Mouse (Mus musculus): ENCODE measurements around the gene Stx2. TPM values are rescaled to one million over a fixed set of nuclear protein-coding genes. Genes with fewer than 3 reads are reported as not detected.
"Not testable (repeated sequence)": the region's sequence is repeated elsewhere in the genome, so short reads cannot be mapped to it uniquely, and the experiment has no call there.

Stx2 gene
- polyA plus RNA-seq, 1 experiment from 2014 or later = 15.0 TPM

DNA sequence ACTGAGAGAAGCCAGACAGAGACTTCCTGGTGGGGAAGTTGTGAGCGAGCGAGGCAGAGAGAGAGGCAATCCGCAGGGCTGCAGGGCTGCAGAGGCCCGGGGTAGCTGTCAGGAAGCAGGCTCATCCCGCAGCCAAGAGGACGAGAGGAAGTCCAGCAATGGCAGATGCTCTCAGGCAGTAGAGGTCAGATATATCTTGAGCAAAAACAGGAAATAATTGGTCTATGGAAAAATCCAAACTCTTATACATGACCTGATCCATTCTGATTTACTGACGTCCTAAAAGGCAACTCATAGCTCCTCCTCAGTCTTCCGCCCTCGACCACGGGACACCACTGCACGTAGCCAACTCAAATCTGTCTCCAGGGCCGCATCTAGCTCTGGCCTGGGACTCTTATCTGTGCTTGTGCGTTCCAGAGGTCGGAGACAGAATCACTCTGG, 5.8 kb downstream of the Stx2 start:
- peaks cover 17% of the 10 kb centered on the region for H3K4me1 ChIP-seq (replicated peaks; ENCODE audit: control insufficient read depth, insufficient read depth, low read length)
- peaks cover 8% of the 10 kb centered on the region; the same call in 1 of the 2 replicates for H3K36me3 ChIP-seq (replicated peaks; ENCODE audit: control insufficient read depth, insufficient read depth)
- WGBS = 56% methylated on average over 14 of the region's 14 CpGs
- no peaks in the 10 kb centered on the region for H3K9me3 ChIP-seq (ENCODE audit: control insufficient read depth, low read length)
- H3K27me3 ChIP-seq (ENCODE audit: control insufficient read depth, insufficient read depth, low read length) = no peaks in the 10 kb centered on the region
- DNase-seq (ENCODE audit: low spot score) (no peak), ATAC-seq (ENCODE audit: low FRiP score) (no peak)
- H3K27ac ChIP-seq = no peak overlapping the region
- H3K9ac ChIP-seq = no peak overlapping the region
- H3K4me3 ChIP-seq (replicated peaks; ENCODE audit: low read length) = no peak overlapping the region
- no peak overlapping the region for H3K4me2 ChIP-seq (replicated peaks)

DNA sequence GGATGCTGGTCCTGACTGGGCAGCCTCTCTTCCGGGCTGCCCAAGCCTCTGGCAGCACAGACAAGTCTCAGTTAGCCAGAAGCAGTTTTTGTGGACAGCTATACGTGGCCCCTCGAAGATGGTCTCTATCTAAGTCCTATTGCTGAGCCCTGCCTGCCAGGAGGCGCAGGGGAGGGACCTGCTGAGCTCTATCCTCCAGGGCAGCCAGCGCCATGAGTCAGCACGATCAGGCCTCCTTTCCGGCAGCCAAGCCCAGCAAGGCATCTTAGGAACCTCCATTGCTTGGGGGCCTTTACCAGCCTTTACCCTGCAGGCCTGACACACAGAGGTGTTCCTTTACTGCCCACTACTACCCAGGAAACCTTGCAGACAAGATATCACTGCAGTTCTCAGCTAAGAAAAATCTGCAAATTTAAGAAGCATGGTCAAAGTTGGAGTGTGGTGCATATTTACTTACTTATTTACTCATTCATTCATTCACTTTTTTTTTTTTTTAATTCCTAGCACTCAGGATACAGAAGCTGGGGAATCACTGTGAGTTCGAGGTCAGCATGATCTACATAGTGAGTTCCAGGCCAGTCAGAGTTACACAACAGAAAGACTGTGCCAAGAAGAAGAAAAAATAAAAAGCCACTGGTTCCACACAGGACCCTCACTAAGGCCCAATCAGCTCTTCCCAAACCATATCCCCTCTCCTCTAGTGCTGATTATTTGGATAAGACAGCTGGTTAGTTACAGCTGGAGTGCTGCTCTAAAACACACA, 7.5 kb downstream of the Stx2 start:
- Histone ChIP-seq H3K4me3 (replicated peaks; ENCODE audit: low read length) (no peak overlapping the region), H3K27me3 (ENCODE audit: control insufficient read depth, insufficient read depth, low read length) (no peaks in the 10 kb centered on the region), H3K9me3 (ENCODE audit: control insufficient read depth, low read length) (no peaks in the 10 kb centered on the region), H3K27ac (no peak overlapping the region), H3K36me3 (replicated peaks; ENCODE audit: control insufficient read depth, insufficient read depth) (peaks cover 8% of the 10 kb centered on the region), H3K9ac (no peak overlapping the region; the same call in 1 of the 2 replicates), H3K4me2 (replicated peaks) (no peak overlapping the region), H3K4me1 (replicated peaks; ENCODE audit: control insufficient read depth, insufficient read depth, low read length) (0 out of 2 replicates have a peak, but pooled peaks cover 7% of the 10 kb centered on the region)
- no peak for DNase-seq (ENCODE audit: low spot score)
- WGBS = 46% methylated on average over 8 of the region's 8 CpGs
- ATAC-seq (ENCODE audit: low FRiP score) = no peak

GRCm38 (mm10) chr5:128987141-128987954, 21.0 kb downstream of the Stx2 start:
- peaks cover 47% of the 10 kb centered on the region for H3K36me3 ChIP-seq (replicated peaks; ENCODE audit: control insufficient read depth, insufficient read depth)
- 69% methylated on average over 19 of the region's 19 CpGs for WGBS
- ATAC-seq (ENCODE audit: low FRiP score) = no peak

GRCm38 (mm10) chr5:128985946-128986345, 22.4 kb downstream of the Stx2 start:
- Histone ChIP-seq H3K9me3 (ENCODE audit: control insufficient read depth, low read length) (no peaks in the 10 kb centered on the region), H3K36me3 (replicated peaks; ENCODE audit: control insufficient read depth, insufficient read depth) (peaks cover 33% of the 10 kb centered on the region), H3K27ac (no peak overlapping the region), H3K4me1 (replicated peaks; ENCODE audit: control insufficient read depth, insufficient read depth, low read length) (no peaks in the 10 kb centered on the region), H3K9ac (no peak overlapping the region), H3K4me3 (replicated peaks; ENCODE audit: low read length) (no peak overlapping the region), H3K4me2 (replicated peaks) (no peak overlapping the region), H3K27me3 (ENCODE audit: control insufficient read depth, insufficient read depth, low read length) (no peaks in the 10 kb centered on the region)
- no peak for DNase-seq (ENCODE audit: low spot score)
- ATAC-seq (ENCODE audit: low FRiP score) = no peak
- WGBS = 81% methylated on average over 13 of the region's 13 CpGs

More at GRCm38 (mm10) chr5:128987141-128987954, 21.0 kb downstream of the Stx2 start:
- no peak overlapping the region for H3K27ac ChIP-seq
- H3K4me2 ChIP-seq (replicated peaks) = no peak overlapping the region
- no peaks in the 10 kb centered on the region for H3K9me3 ChIP-seq (ENCODE audit: control insufficient read depth, low read length)
- no peak overlapping the region for H3K9ac ChIP-seq
- DNase-seq (ENCODE audit: low spot score) = peak; percentile 42
- no peaks in the 10 kb centered on the region for H3K27me3 ChIP-seq (ENCODE audit: control insufficient read depth, insufficient read depth, low read length)
- no peaks in the 10 kb centered on the region for H3K4me1 ChIP-seq (replicated peaks; ENCODE audit: control insufficient read depth, insufficient read depth, low read length)
- H3K4me3 ChIP-seq (replicated peaks; ENCODE audit: low read length) = no peak overlapping the region

- Histone ChIP-seq H3K9me3 (ENCODE audit: control insufficient read depth, low read length) (no peaks in the 10 kb centered on the region), H3K4me2 (replicated peaks) (no peak overlapping the region), H3K27me3 (ENCODE audit: control insufficient read depth, insufficient read depth, low read length) (no peaks in the 10 kb centered on the region), H3K9ac (no peak overlapping the region), H3K4me1 (replicated peaks; ENCODE audit: control insufficient read depth, insufficient read depth, low read length) (no peaks in the 10 kb centered on the region), H3K27ac (no peak overlapping the region), H3K36me3 (replicated peaks; ENCODE audit: control insufficient read depth, insufficient read depth) (peaks cover 21% of the 10 kb centered on the region), H3K4me3 (replicated peaks; ENCODE audit: low read length) (no peak overlapping the region)
- ATAC-seq (ENCODE audit: low FRiP score) (no peak), DNase-seq (ENCODE audit: low spot score) (no peak)
- 92% methylated on average over 6 of the region's 6 CpGs for WGBS
These were observed 23.8 kb downstream of the Stx2 start for GRCm38 (mm10) chr5:128984536-128984935.

GRCm38 (mm10) chr5:128981607-128982006, 26.8 kb downstream of the Stx2 start:
- Histone ChIP-seq H3K36me3 (replicated peaks; ENCODE audit: control insufficient read depth, insufficient read depth) (peaks cover 12% of the 10 kb centered on the region), H3K27me3 (ENCODE audit: control insufficient read depth, insufficient read depth, low read length) (no peaks in the 10 kb centered on the region), H3K9ac (no peak overlapping the region), H3K9me3 (ENCODE audit: control insufficient read depth, low read length) (no peaks in the 10 kb centered on the region), H3K4me3 (replicated peaks; ENCODE audit: low read length) (no peak overlapping the region), H3K27ac (no peak overlapping the region), H3K4me1 (replicated peaks; ENCODE audit: control insufficient read depth, insufficient read depth, low read length) (no peaks in the 10 kb centered on the region), H3K4me2 (replicated peaks) (no peak overlapping the region)
- peak; percentile 81 for DNase-seq (ENCODE audit: low spot score)
- 26% methylated on average over 12 of the region's 12 CpGs for WGBS
- ATAC-seq (ENCODE audit: low FRiP score) = 0 out of 2 replicates have a peak, but pooled peaks have one; percentile 55

- H3K27me3 ChIP-seq (ENCODE audit: control insufficient read depth, insufficient read depth, low read length) = no peaks in the 10 kb centered on the region
- no peak for ATAC-seq (ENCODE audit: low FRiP score)
- no peak overlapping the region for H3K27ac ChIP-seq
- WGBS = 77% methylated on average over 7 of the region's 7 CpGs
- H3K9ac ChIP-seq = no peak overlapping the region
- peaks cover 12% of the 10 kb centered on the region for H3K36me3 ChIP-seq (replicated peaks; ENCODE audit: control insufficient read depth, insufficient read depth)
- H3K9me3 ChIP-seq (ENCODE audit: control insufficient read depth, low read length) = no peaks in the 10 kb centered on the region
- H3K4me1 ChIP-seq (replicated peaks; ENCODE audit: control insufficient read depth, insufficient read depth, low read length) = no peaks in the 10 kb centered on the region
- DNase-seq (ENCODE audit: low spot score) = no peak
- no peak overlapping the region for H3K4me3 ChIP-seq (replicated peaks; ENCODE audit: low read length)
- H3K4me2 ChIP-seq (replicated peaks) = no peak overlapping the region
These were observed 27.5 kb downstream of the Stx2 start for GRCm38 (mm10) chr5:128980857-128981256.

DNA sequence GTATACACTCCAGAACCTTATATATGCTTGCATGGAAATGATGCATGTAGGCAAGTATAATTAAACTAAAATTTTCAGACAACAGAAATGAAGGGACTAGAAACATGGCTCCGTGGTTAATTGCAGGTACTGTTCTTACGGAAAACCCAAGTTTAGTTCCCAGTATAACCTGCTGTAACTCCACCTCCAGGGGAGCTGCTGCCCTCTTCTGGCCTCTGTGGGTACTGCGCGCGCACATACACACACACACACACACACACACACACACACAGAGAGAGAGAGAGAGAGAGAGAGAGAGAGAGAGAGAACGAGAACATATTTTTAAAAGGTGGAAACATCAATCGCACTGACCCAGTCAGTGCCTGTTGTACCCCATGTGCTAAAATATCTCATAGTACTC, 29.4 kb downstream of the Stx2 start:
- WGBS = 93% methylated on average over 7 of the region's 7 CpGs
- H3K9ac ChIP-seq = no peak overlapping the region
- no peaks in the 10 kb centered on the region for H3K9me3 ChIP-seq (ENCODE audit: control insufficient read depth, low read length)
- no peaks in the 10 kb centered on the region for H3K27me3 ChIP-seq (ENCODE audit: control insufficient read depth, insufficient read depth, low read length)
- H3K4me2 ChIP-seq (replicated peaks) = no peak overlapping the region
- H3K4me1 ChIP-seq (replicated peaks; ENCODE audit: control insufficient read depth, insufficient read depth, low read length) = no peaks in the 10 kb centered on the region
- no peak overlapping the region for H3K4me3 ChIP-seq (replicated peaks; ENCODE audit: low read length)
- DNase-seq (ENCODE audit: low spot score) = no peak
- ATAC-seq (ENCODE audit: low FRiP score) = no peak
- H3K36me3 ChIP-seq (replicated peaks; ENCODE audit: control insufficient read depth, insufficient read depth) = no peaks in the 10 kb centered on the region
- H3K27ac ChIP-seq = no peak overlapping the region

DNA sequence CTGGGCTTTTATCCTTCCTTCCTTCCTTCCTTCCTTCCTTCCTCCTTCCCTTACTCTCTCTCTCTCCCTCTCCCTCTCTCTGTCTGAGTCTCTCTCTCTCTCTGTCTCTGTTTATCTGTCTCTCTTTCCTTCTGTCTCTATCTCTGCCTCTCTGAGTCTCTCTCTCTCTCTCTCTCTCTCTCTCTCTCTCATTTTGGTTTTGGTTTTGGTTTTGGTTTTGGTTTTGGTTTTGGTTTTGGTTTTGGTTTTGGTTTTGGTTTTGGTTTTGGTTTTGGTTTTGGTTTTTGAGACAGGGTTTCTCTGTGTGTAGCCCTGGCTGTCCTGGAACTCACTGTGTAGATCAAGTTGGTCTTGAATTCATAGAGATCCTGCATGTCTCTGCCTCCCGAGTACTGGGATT, 30.9 kb downstream of the Stx2 start:
- not testable (repeated sequence) for ATAC-seq (ENCODE audit: low FRiP score); H3K9me3 ChIP-seq (ENCODE audit: control insufficient read depth, low read length); H3K4me2 ChIP-seq (replicated peaks); H3K27ac ChIP-seq; H3K9ac ChIP-seq; DNase-seq (ENCODE audit: low spot score); H3K36me3 ChIP-seq (replicated peaks; ENCODE audit: control insufficient read depth, insufficient read depth); H3K4me1 ChIP-seq (replicated peaks; ENCODE audit: control insufficient read depth, insufficient read depth, low read length); H3K4me3 ChIP-seq (replicated peaks; ENCODE audit: low read length); H3K27me3 ChIP-seq (ENCODE audit: control insufficient read depth, insufficient read depth, low read length)
- WGBS = 92% methylated on average over 1 of the region's 1 CpGs
